Comparison of ENCODE assay signal across 11 mouse cellular contexts in the genomic region with DNA sequence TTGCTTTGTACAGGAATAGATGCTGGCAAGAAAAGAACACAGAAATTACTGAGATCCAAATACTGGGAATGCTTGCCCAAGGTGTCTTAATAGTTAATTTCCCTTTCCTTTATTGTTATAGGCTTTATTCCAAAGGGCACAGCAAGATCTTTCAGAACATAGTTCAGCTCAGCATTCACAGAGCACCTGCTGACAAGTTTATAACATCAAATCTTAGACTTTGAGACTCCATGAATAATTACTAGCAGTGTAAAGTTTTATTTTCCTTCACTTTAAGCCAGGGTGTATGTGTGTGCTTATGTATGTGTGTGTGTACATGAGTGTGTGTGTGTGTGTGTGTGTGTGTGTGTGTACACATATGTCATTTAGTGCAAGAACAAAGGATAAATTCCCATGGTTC.
"Had no signal": no experiment of that assay in that cellular context is flagged by ENCODE, and none has a peak within 500 bp of the region (broad histone marks: within the 10 kb centered on the region; RNA-seq: fewer than 3 reads in every experiment).

No protein-coding gene starts in this region.

- H3K9ac ChIP-seq: liver, embryonic 14.5 days; midbrain, embryonic 15.5 days; neural tube, embryonic 13.5 days had no signal

- H3K27me3 ChIP-seq: midbrain, embryonic 15.5 days; neural tube, embryonic 13.5 days had no signal

- H3K9me3 ChIP-seq: midbrain, embryonic 15.5 days; neural tube, embryonic 13.5 days had no signal

- H3K4me3 ChIP-seq: midbrain, embryonic 15.5 days; neural tube, embryonic 13.5 days had no signal

- H3K4me1 ChIP-seq: midbrain, embryonic 15.5 days; neural tube, embryonic 13.5 days had no signal

- H3K36me3 ChIP-seq: midbrain, embryonic 15.5 days; neural tube, embryonic 13.5 days had no signal

- ATAC-seq: midbrain, embryonic 15.5 days had no signal

- DNase-seq: kidney, adult 18-20 months; kidney, postnatal 25 days; lung, adult 18-20 months; lung, postnatal 4 days; right cerebral cortex, postnatal 14 days; thymus, postnatal 4 days had no signal

- H3K4me2 ChIP-seq: midbrain, embryonic 11.5 days; midbrain, embryonic 15.5 days; neural tube, embryonic 13.5 days had no signal

- H3K27ac ChIP-seq: liver, embryonic 14.5 days; midbrain, embryonic 15.5 days; neural tube, embryonic 13.5 days; stomach, postnatal 0 days had no signal
